Mouse (Mus musculus): ENCODE measurements around the gene Dzip1.

Gene Dzip1

DNA sequence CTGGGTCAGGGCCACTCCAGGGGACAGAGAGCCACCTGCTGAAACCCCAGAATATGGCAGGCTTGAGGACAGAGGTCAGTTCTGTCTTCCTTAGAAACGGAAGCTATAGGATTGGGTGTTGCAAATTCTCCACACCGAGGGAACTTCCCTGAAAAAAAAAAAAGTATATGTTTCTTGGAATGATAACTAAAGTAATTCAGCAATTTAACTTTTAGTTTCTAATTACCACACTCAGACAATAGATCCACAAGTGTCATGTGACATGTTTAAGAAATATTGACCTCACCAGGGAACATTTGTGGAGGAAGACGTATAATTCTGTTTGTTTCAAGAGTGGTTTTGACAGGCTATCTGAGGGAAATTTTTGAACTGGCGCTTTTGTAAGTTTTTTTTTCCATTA, 93.7 kb downstream of the Dzip1 start:
- no peak for DNase-seq

DNA sequence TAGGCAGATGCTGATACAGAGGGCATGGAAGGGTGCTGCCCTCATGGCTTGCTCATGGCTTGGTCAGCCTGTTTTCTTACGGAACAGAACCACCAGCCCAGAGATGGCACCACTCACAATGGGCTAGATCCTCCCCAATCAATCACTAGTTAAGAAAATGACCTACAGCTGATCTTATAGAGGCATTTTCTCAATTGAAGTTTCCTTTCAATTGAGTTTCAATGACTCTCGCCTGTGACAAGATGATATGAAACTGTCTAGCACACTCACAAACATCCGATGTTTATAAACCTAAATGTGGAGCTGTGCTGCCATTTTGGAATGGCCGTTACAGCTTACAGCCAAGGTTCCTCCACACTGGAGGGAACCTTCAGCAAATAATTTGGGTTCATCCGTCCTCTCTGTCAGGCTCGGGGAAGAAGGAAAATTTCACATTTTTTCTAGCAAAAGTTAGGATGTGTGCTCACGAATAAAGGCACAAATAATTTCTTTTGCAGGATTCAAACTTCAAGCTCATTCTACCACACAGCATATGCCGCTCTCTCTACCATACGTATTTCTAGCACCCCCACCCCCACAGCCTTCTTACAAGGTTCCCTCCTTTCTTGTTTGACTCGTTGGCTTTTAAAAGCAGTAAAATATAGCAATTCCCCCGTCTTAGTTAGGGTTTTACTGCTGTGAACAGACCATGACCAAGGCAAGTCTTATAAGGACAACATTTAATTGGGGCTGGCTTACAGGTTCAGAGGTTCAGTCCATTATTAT, 95.7 kb downstream of the Dzip1 start:
- DNase-seq = no peak

DNA sequence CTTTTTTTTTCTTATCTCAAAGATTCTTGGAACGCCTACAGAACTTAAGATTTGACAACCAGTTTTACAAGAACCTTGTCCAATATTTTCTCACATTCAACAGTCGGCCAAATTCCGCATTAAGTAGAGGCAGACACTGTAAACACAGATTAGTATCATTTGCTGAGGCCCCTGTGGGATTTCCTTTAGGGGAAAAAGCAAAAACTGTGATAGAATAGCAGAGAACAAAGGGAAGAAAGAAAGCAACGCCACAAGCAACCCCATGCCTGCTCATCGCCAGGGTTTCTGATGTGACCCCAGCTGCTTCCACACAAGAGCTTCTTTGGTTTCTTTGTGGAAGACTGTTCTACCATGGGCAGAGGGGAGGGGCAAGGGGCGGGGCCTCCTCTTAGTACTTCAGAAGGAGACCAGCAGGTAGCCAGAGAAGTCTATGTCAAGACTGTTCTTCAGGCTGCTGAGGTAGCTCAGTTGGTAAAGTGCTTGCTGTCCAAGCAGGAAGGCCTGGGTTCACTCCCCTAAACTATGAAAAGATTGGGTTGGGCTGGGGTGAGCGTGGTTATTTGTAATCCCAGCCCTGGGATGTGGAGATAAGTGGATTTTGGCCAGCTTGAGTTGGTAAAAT, 97.9 kb downstream of the Dzip1 start:
- DNase-seq = no peak

DNA sequence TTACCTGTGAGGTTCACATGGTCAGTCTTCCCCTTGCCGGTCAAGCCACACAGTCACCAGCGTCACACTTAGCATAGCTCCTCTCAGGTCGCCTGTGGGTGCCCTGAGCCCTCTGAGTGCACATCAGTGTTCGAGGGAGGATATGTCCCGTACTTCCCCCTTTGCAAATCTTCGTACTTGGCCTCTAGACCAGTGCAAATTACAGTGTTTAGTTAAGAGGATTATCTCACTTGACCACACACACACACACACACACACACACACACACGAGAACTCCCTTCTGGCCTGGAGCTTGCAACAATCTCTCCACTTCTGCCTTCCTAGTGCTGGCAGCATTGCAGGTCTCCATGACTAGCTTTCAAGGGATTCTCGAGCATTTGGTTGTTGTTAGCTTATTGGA, 98.9 kb downstream of the Dzip1 start:
- no peak for DNase-seq
